Comparison of ENCODE assay signal across 26 mouse cellular contexts in genomic region chr7:44645256-44645655, GRCm38 (mm10). TPM values are rescaled to one million over a fixed set of nuclear protein-coding genes. Genes with fewer than 3 reads are reported as not detected.
A peak's percentile ranks its signal among the peaks of the same experiment; 100 is the strongest.
DNase-seq lines count a peak whose midpoint lies in the region; ATAC-seq and TF ChIP-seq lines count a peak whose summit lies in the region.
"Had no signal": no experiment of that assay in that cellular context is flagged by ENCODE, and none has a peak within 500 bp of the region (broad histone marks: within the 10 kb centered on the region; RNA-seq: fewer than 3 reads in every experiment).

No protein-coding gene starts in this region.

- no peaks in the 10 kb centered on the region for H3K79me2 ChIP-seq in myocyte (ENCODE audit: control insufficient read depth, insufficient read depth)

- no peak overlapping the region for H3K9ac ChIP-seq in hindbrain, postnatal 0 days (replicated peaks; ENCODE audit: low read length)
- H3K9ac ChIP-seq in hindbrain, embryonic 16.5 days (ENCODE audit: low read depth, low read length): no peak overlapping the region
- H3K9ac ChIP-seq in intestine, embryonic 16.5 days (ENCODE audit: low read depth, low read length): no peak overlapping the region
- H3K9ac ChIP-seq: embryonic facial prominence, embryonic 15.5 days; hindbrain, embryonic 12.5 days; limb, embryonic 15.5 days; liver, embryonic 14.5 days; lung, embryonic 14.5 days; stomach, embryonic 15.5 days had no signal

- no peak overlapping the region for H3ac ChIP-seq in myocyte (ENCODE audit: control insufficient read depth, insufficient read length)

- no peaks in the 10 kb centered on the region for H3K36me3 ChIP-seq in hindbrain, postnatal 0 days (ENCODE audit: insufficient read depth, low read length)
- no peaks in the 10 kb centered on the region for H3K36me3 ChIP-seq in hindbrain, embryonic 16.5 days (ENCODE audit: control insufficient read depth, insufficient read depth, low read length)
- no peaks in the 10 kb centered on the region for H3K36me3 ChIP-seq in myocyte (ENCODE audit: control insufficient read depth, insufficient read depth)
- no peaks in the 10 kb centered on the region for H3K36me3 ChIP-seq in intestine, embryonic 16.5 days (ENCODE audit: control insufficient read depth, insufficient read depth, low read length)
- H3K36me3 ChIP-seq: embryonic facial prominence, embryonic 10.5 days; embryonic facial prominence, embryonic 15.5 days; hindbrain, embryonic 12.5 days; limb, embryonic 10.5 days; limb, embryonic 15.5 days; stomach, embryonic 15.5 days had no signal

- H3K4me1 ChIP-seq in cerebellum, adult 2 months (ENCODE audit: control insufficient read depth, insufficient read depth, low read length): peaks cover 19% of the 10 kb centered on the region
- no peaks in the 10 kb centered on the region for H3K4me1 ChIP-seq in hindbrain, postnatal 0 days (ENCODE audit: insufficient read depth, low read length)
- H3K4me1 ChIP-seq in hindbrain, embryonic 16.5 days (ENCODE audit: control insufficient read depth, insufficient read depth, low read depth, low read length): peaks cover 4% of the 10 kb centered on the region; the same call in 1 of the 2 replicates
- no peaks in the 10 kb centered on the region for H3K4me1 ChIP-seq in intestine, embryonic 16.5 days (ENCODE audit: control insufficient read depth, insufficient read depth, low read length)
- H3K4me1 ChIP-seq: embryonic facial prominence, embryonic 15.5 days; hindbrain, embryonic 12.5 days had no signal

- 31% methylated on average over 5 of the region's 5 CpGs for WGBS in cerebellum, adult 2 months
- WGBS in hindbrain, postnatal 0 days: 75% methylated on average over 5 of the region's 5 CpGs
- 81% methylated on average over 5 of the region's 5 CpGs for WGBS in hindbrain, embryonic 16.5 days
- 77% methylated on average over 5 of the region's 5 CpGs for WGBS in intestine, embryonic 16.5 days

- peak overlapping the region; percentile 64 for H3K27ac ChIP-seq in cerebellum, adult 2 months (ENCODE audit: insufficient read depth, low read length)
- H3K27ac ChIP-seq in hindbrain, postnatal 0 days: 0 out of 2 replicates have a peak overlapping the region, but pooled peaks have one; percentile 22
- H3K27ac ChIP-seq in hindbrain, embryonic 16.5 days (ENCODE audit: low read depth, low read length): no peak overlapping the region
- no peak overlapping the region for H3K27ac ChIP-seq in intestine, embryonic 16.5 days (ENCODE audit: low read length)
- H3K27ac ChIP-seq: embryonic facial prominence, embryonic 10.5 days; embryonic facial prominence, embryonic 15.5 days; gastrocnemius, adult 2 months; hindbrain, embryonic 12.5 days; limb, embryonic 10.5 days; limb, embryonic 15.5 days; liver, embryonic 14.5 days; stomach, embryonic 15.5 days had no signal

- TF ChIP-seq POLR2A in cerebellum, adult 2 months (IDR thresholded peaks at IDR 0.05; ENCODE audit: borderline replicate concordance, insufficient read depth, low read length): no peak
- TF ChIP-seq POLR2A in myocyte (IDR thresholded peaks at IDR 0.05; ENCODE audit: insufficient read length, low read depth): no peak

- H3K4me3 ChIP-seq in cerebellum, adult 2 months (replicated peaks; ENCODE audit: insufficient read depth, low read depth, low read length): peak overlapping the region; percentile 24
- H3K4me3 ChIP-seq in hindbrain, postnatal 0 days (ENCODE audit: low read length): no peak overlapping the region
- H3K4me3 ChIP-seq in hindbrain, embryonic 16.5 days (ENCODE audit: low read length): no peak overlapping the region
- H3K4me3 ChIP-seq in myocyte: no peak overlapping the region
- H3K4me3 ChIP-seq in intestine, embryonic 16.5 days (ENCODE audit: low read length): no peak overlapping the region
- H3K4me3 ChIP-seq: embryonic facial prominence, embryonic 10.5 days; embryonic facial prominence, embryonic 15.5 days; gastrocnemius, adult 2 months; hindbrain, embryonic 12.5 days; limb, embryonic 10.5 days; limb, embryonic 15.5 days; stomach, embryonic 15.5 days had no signal

- H3K4me2 ChIP-seq in hindbrain, postnatal 0 days (ENCODE audit: low read depth, low read length): no peak overlapping the region
- no peak overlapping the region for H3K4me2 ChIP-seq in hindbrain, embryonic 16.5 days (ENCODE audit: low read length)
- peak overlapping the region; percentile 18 for H3K4me2 ChIP-seq in myocyte (ENCODE audit: low read depth)
- no peak overlapping the region for H3K4me2 ChIP-seq in intestine, embryonic 16.5 days (ENCODE audit: low read depth, low read length)
- H3K4me2 ChIP-seq: embryonic facial prominence, embryonic 15.5 days; heart, embryonic 11.5 days; limb, embryonic 15.5 days; lung, embryonic 14.5 days; midbrain, embryonic 11.5 days; stomach, embryonic 15.5 days had no signal

- no peak for ATAC-seq in hindbrain, postnatal 0 days
- ATAC-seq in hindbrain, embryonic 16.5 days: no peak
- no peak for ATAC-seq in intestine, embryonic 16.5 days
- ATAC-seq: activated CD4-positive, CD25-positive, alpha-beta regulatory T cell, adult 4 months had no signal

- no peak for TF ChIP-seq CTCF in cerebellum, adult 2 months (IDR thresholded peaks at IDR 0.05; ENCODE audit: borderline replicate concordance, insufficient read depth, low read depth, low read length)
- TF ChIP-seq CTCF in hindbrain, postnatal 0 days (IDR thresholded peaks at IDR 0.05; ENCODE audit: low read depth): no peak

- no peaks in the 10 kb centered on the region for H3K9me3 ChIP-seq in hindbrain, postnatal 0 days (ENCODE audit: low read length)
- H3K9me3 ChIP-seq in hindbrain, embryonic 16.5 days (ENCODE audit: control insufficient read depth, low read length): no peaks in the 10 kb centered on the region
- no peaks in the 10 kb centered on the region for H3K9me3 ChIP-seq in intestine, embryonic 16.5 days (ENCODE audit: control insufficient read depth, low read length)
- H3K9me3 ChIP-seq: embryonic facial prominence, embryonic 10.5 days; embryonic facial prominence, embryonic 15.5 days; hindbrain, embryonic 12.5 days; limb, embryonic 10.5 days; limb, embryonic 15.5 days; stomach, embryonic 15.5 days had no signal

- peak in 1 of 2 experiments; percentile 52 for DNase-seq in cerebellum, adult 2 months
- DNase-seq in cerebellum, postnatal 4 days (ENCODE audit: low spot score in 2 of 2): no peak
- DNase-seq in hindbrain, postnatal 0 days (ENCODE audit: low spot score): no peak
- peak; percentile 68 for DNase-seq in Muller cell, postnatal 12 days (ENCODE audit: inconsistent ontology term)
- no peak for DNase-seq in frontal cortex, postnatal 14 days (ENCODE audit: low spot score in 2 of 2)
- DNase-seq: adrenal gland, adult 8-10 months; gastrocnemius, postnatal 36 days; layer of hippocampus, adult 9-11 months; lung, embryonic 14.5 days; right cerebral cortex, postnatal 14 days; thymus, postnatal 36 days had no signal

- H3K27me3 ChIP-seq in cerebellum, adult 2 months (ENCODE audit: control insufficient read depth, insufficient read depth, low read length): no peaks in the 10 kb centered on the region
- H3K27me3 ChIP-seq in hindbrain, postnatal 0 days (ENCODE audit: insufficient read depth, low read length): 0 out of 2 replicates have a peak, but pooled peaks cover 5% of the 10 kb centered on the region
- peaks cover 23% of the 10 kb centered on the region for H3K27me3 ChIP-seq in hindbrain, embryonic 16.5 days (replicated peaks; ENCODE audit: control insufficient read depth, insufficient read depth, low read length)
- peaks cover 30% of the 10 kb centered on the region for H3K27me3 ChIP-seq in myocyte (ENCODE audit: control insufficient read depth, insufficient read depth, insufficient read length)
- H3K27me3 ChIP-seq in intestine, embryonic 16.5 days (replicated peaks; ENCODE audit: control insufficient read depth, insufficient read depth, low read length): peaks cover 15% of the 10 kb centered on the region

TF ChIP-seq in myocyte, 11 proteins besides CTCF, POLR2A, EP300 and RAD21:
- TF ChIP-seq USF1 (IDR thresholded peaks at IDR 0.05; ENCODE audit: low read depth): no peak
- TF ChIP-seq TCF12 (IDR thresholded peaks at IDR 0.05; ENCODE audit: insufficient read depth, poor library complexity, severe bottlenecking): no peak
- peak in 1 of 3 experiments; percentile 64 for TF ChIP-seq MYOG (IDR thresholded peaks at IDR 0.05; ENCODE audit: control insufficient read depth in 1 of 3, insufficient read depth in 1 of 3, insufficient read length in 2 of 3, low read depth in 2 of 3)
- TF ChIP-seq MYOD1 (IDR thresholded peaks at IDR 0.05; ENCODE audit: control insufficient read depth in 1 of 3, insufficient read length in 2 of 3, low read depth in 2 of 3): peak in 1 of 3 experiments; percentile 65
- no peak for TF ChIP-seq SRF (IDR thresholded peaks at IDR 0.05; ENCODE audit: control insufficient read depth, insufficient read length, low read depth)

RNA-seq across cellular contexts. Expression of gene Myh14, which starts 25.4 kb away (rescaled TPM):
- polyA plus RNA-seq in cerebellum, adult 2 months (2012; rRNA removed): 54.9 and 56.2 TPM in 2 replicates
- total RNA-seq in hindbrain, postnatal 0 days (2014; rRNA removed): 9.7 and 10.9 TPM in 2 replicates
- 9.3 and 10.6 TPM in 2 replicates for polyA plus RNA-seq in hindbrain, postnatal 0 days (2015; fragmentation: Nextera tagmentation; extraction: Ambion mirVana)
- polyA plus RNA-seq in hindbrain, embryonic 16.5 days (2015; fragmentation: Nextera tagmentation; extraction: Ambion mirVana): 5.0 and 8.0 TPM in 2 replicates
- 0.17 TPM for polyA plus RNA-seq in myocyte (2012; fragmentation: generic; extraction: Trizol)
- polyA plus RNA-seq in intestine, embryonic 16.5 days (2015; fragmentation: Nextera tagmentation; extraction: Ambion mirVana): 70.3 and 81.3 TPM in 2 replicates
- total RNA-seq: megakaryocyte, adult 5-6 weeks had no signal

RNA-seq across cellular contexts. Expression of gene Kcnc3, which starts 54.8 kb away (rescaled TPM):
- 368 and 423 TPM in 2 replicates for polyA plus RNA-seq in cerebellum, adult 2 months (2012; rRNA removed)
- total RNA-seq in hindbrain, postnatal 0 days (2014; rRNA removed): 24.7 and 37.0 TPM in 2 replicates
- 8.0 and 8.2 TPM in 2 replicates for polyA plus RNA-seq in hindbrain, postnatal 0 days (2015; fragmentation: Nextera tagmentation; extraction: Ambion mirVana)
- polyA plus RNA-seq in hindbrain, embryonic 16.5 days (2015; fragmentation: Nextera tagmentation; extraction: Ambion mirVana): 6.4 and 8.5 TPM in 2 replicates
- polyA plus RNA-seq in myocyte (2012; fragmentation: generic; extraction: Trizol): 0.92 TPM
- 0.20 and 0.22 TPM in 2 replicates for polyA plus RNA-seq in intestine, embryonic 16.5 days (2015; fragmentation: Nextera tagmentation; extraction: Ambion mirVana)
- polyA plus RNA-seq: activated CD4-positive, CD25-positive, alpha-beta regulatory T cell, adult 4 months had no signal

Comparison
In these comparisons a context has a peak if more than half of its experiments do, and no peak if none do; other contexts are left out.
1. H3K27ac ChIP-seq: peak in cerebellum, adult 2 months (single experiment) and hindbrain, postnatal 0 days (single experiment); none in hindbrain, embryonic 16.5 days (single experiment) and intestine, embryonic 16.5 days (single experiment).
2. RNA of gene Kcnc3, which starts 54.8 kb away (polyA plus RNA-seq): 368 to 423 TPM in cerebellum, adult 2 months; 6.4 to 8.5 TPM in hindbrain, embryonic 16.5 days, 8.0 to 8.2 TPM in hindbrain, postnatal 0 days, 0.92 TPM in myocyte (single experiment) and 0.20 to 0.22 TPM in intestine, embryonic 16.5 days; every median in the first group is over 10 times any median in the second.